Mouse (Mus musculus): ENCODE measurements around the gene Gm21969.
A peak's percentile ranks its signal among the peaks of the same experiment; 100 is the strongest.

GRCm38 (mm10) chr4:139643972-139644371 lies 41.0 kb downstream of the Gm21969 start:
- TF ChIP-seq CTCF (IDR thresholded peaks at IDR 0.05; ENCODE audit: low read depth, low read length) (peak; percentile 73), POLR2A (IDR thresholded peaks at IDR 0.05; ENCODE audit: borderline replicate concordance, low read depth, low read length) (no peak)

Measured in bone marrow macrophage, adult 2 months (primary cell).